Mouse (Mus musculus): Measurements from ENCODE around the gene 3110001I22Rik. TPM values are rescaled to one million over a fixed set of nuclear protein-coding genes. Genes with fewer than 3 reads are reported as not detected.
A peak's percentile ranks its signal among the peaks of the same experiment; 100 is the strongest.

3110001I22Rik gene
- total RNA-seq, 1 experiment from 2014 or later, result 25.9 TPM

GRCm38 (mm10) chr16:13704676-13705075 lies 32.9 kb downstream of the 3110001I22Rik start:
- no peak for ATAC-seq (replicated peaks; ENCODE audit: insufficient number of reproducible peaks, low FRiP score, low TSS enrichment, poor library complexity, severe bottlenecking)

DNA sequence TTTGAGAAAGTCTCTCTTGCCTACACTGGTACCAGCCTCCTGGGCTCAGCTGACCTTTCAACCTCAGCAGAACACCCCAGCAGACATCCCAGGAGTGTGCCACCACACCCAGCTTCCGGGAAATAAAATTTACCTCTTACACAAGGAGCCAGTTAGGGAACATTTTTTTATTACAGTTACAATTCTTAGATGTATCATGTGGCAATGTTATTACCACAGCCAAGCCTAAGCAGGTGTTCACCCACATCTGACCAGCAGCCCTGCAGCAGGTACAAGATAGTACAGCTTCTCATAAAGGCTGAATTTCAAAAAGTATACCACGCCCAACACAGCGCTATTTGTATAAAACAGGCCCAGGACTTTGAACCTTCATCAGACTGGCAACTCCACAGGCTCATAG lies 43.2 kb downstream of the 3110001I22Rik start:
- no peak for ATAC-seq (replicated peaks; ENCODE audit: insufficient number of reproducible peaks, low FRiP score, low TSS enrichment, poor library complexity, severe bottlenecking)

GRCm38 (mm10) chr16:13716821-13717553 lies 45.3 kb downstream of the 3110001I22Rik start:
- ATAC-seq (replicated peaks; ENCODE audit: insufficient number of reproducible peaks, low FRiP score, low TSS enrichment, poor library complexity, severe bottlenecking), result peak; percentile 84

DNA sequence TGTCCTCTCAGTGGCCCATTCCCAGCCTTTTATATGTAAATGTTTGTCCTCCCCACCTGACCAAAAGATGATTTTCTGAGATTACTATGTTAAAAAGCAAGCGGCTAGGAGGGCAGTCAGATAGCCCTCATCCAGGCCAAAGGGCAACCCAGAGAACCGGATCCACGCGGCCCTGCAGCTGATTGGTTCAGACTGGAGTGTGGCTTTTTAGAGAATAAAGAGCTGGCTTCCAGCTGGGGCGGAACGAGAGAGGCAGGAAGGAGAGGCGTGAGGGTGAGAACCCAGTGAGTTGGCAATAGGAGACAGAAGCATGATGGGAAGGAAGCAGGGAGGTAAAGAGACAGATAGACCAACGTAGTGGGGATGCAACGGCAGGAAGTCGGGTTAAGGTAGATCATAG lies 51.2 kb downstream of the 3110001I22Rik start:
- ATAC-seq (replicated peaks; ENCODE audit: insufficient number of reproducible peaks, low FRiP score, low TSS enrichment, poor library complexity, severe bottlenecking), result no peak

- no peak for ATAC-seq (replicated peaks; ENCODE audit: insufficient number of reproducible peaks, low FRiP score, low TSS enrichment, poor library complexity, severe bottlenecking)
Measured at GRCm38 (mm10) chr16:13727811-13728335, 56.1 kb downstream of the 3110001I22Rik start.

Other genes with a start within 250 kb of the 3110001I22Rik start
- 23.6 to 34.3 TPM (median 27.9 TPM) in 3 replicates for gene Parn, start 3.8 kb upstream of the 3110001I22Rik start, total RNA-seq (2017)
- 47.9 to 94.7 TPM (median 60.3 TPM) in 3 replicates for gene Bfar, start 71 bp upstream of the 3110001I22Rik start, total RNA-seq (2017)
- gene Pla2g10, start 59.1 kb downstream of the 3110001I22Rik start, total RNA-seq (2017), result not detected in 3 replicates
- 21.2 to 28.4 TPM (median 21.4 TPM) in 3 replicates for gene Rrn3, start 108.8 kb downstream of the 3110001I22Rik start, total RNA-seq (2017)
- 46.8 to 63.3 TPM (median 57.8 TPM) in 3 replicates for gene Ntan1, start 146.9 kb downstream of the 3110001I22Rik start, total RNA-seq (2017)
- gene Pdxdc1, start 231.2 kb downstream of the 3110001I22Rik start, total RNA-seq (2017), result 86.4 to 117 TPM (median 103 TPM) in 3 replicates
- gene Mpv17l, start 231.2 kb downstream of the 3110001I22Rik start, total RNA-seq (2017), result 0.29 to 0.64 TPM (median 0.39 TPM) in 3 replicates